Mouse (Mus musculus) bone marrow, adult 2 months (tissue): Measurements from ENCODE around the gene Cela1.

Experiments used
- CTCF ChIP-seq: fragments of 200-500 bp; IDR thresholded peaks from 2 replicates; pipeline ENCODE4 v1.5.1; 2011; ENCODE audit warnings: low read length, control low read depth; ENCODE audit not compliant: control insufficient read depth, insufficient read depth
- POLR2A ChIP-seq: fragments of 200-500 bp; IDR thresholded peaks from 2 replicates; pipeline ENCODE4 v1.6.1; 2011; ENCODE audit warnings: low read depth, mild to moderate bottlenecking, control low read depth, low read length, borderline replicate concordance; ENCODE audit not compliant: control insufficient read depth

GRCm38 (mm10) chr15:100631454-100632170 is 56.1 kb downstream of the Cela1 start:
- TF ChIP-seq CTCF (no peak), POLR2A (no peak)
